Mouse (Mus musculus) left cerebral cortex, postnatal 36 days (tissue): ENCODE measurements around the gene Adgrf5. TPM values are rescaled to one million over a fixed set of nuclear protein-coding genes. Genes with fewer than 3 reads are reported as not detected.
A peak's percentile ranks its signal among the peaks of the same experiment; 100 is the strongest.
"Not testable (repeated sequence)": the region's sequence is repeated elsewhere in the genome, so short reads cannot be mapped to it uniquely, and the experiment has no call there.

Experiments
- DNase-seq, 2 experiments: peaks; one replicate each; pipeline ENCODE4 v3.0.0; 2021 to 2022; ENCODE audit warnings: low spot score in 2 of 2, mixed read lengths in 1 of 2
- intact Hi-C: fragments of 180-260 bp; cut with DNase I; formaldehyde crosslinking; loops from one replicate; pipeline ENCODE4 v1.15.1; 2025
- total RNA-seq, 2 experiments: library from RNA; stranded (reverse); gene quantifications; 2 replicates each; pipeline ENCODE4 v1.2.3; 2021

The Adgrf5 gene
- 10 to 100 TPM; 26.4 to 30.3 TPM for total RNA-seq

DNA sequence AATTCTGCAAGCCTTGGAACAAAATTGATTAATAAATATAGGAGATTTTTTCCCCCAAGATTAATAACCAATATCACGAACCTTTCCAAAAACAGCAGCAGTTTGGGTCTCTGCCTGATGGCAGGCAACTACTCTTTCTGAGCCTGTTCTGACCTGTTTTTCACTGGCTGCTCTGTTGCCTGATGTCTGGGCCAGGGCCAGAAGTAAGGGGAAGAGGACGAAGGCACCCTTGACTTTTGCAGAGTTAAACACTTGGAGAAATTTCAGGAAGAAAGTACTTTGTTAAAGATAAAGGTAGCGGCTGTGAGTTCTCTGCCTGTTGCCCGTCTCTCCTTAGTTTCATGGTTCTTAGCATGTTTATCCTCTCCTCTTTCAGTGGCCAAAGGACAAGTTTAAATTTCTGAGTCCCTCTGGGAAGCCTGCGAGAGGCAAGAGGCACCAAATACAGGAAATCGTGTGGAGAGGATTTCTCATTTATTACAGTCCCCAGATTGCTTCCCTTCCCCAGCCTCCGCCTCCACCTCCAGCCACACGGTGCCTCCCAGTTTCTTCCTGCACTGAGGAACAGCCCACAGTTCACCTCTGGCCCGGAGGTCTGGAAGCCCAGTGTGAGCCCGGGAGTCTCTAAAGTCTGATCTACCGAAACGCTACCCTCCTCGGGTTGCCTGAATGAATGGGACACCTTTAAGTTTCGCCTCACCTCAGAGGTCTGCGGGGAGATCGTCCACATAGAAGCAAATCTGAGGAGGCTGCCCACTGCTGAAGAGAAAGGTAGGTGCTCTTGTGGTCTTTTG is at the start of gene Adgrf5:
Adgrf5 (plus strand) TSS at position 626 of the 794 bp plus-strand sequence.
- intact Hi-C loops, result no loop called here
- DNase-seq, result no peak

DNA sequence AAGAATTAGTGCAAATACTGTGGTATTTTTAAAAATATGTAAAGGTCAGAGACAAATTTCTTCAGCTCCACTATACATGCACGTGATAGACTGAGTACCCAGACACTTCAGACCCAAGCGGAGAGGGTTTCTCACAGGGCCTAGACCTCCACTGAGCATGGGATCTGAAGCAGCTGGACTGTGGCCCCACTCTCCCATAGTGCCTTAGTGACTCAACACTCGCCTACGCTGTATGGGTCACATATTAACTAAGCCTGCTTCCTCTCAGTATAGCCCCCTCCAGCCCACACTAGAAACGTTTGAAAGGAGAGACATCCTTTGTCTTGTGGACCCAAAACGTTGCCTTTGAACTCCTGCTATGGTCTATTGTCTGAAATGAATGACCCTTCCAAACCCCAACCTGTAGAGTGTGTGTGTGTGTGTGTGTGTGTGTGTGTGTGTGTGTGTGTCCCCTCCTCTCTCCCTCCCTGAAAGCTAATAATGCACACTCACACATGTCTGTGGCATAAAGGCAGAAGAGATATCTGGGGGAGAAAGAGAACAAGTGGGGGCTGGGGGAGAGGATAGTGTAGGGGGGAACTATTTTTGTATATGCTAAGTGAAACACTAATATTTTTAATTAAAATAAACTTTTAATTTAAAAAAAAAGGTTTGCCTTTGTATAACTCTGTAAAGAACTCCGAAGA is 34.1 kb upstream of the Adgrf5 start:
- no peak for DNase-seq
- intact Hi-C loops, result loop anchor here (2.0 kb wide), 2 partner anchors 59 to 135 kb away; no protein-coding TSS in a partner anchor

DNA sequence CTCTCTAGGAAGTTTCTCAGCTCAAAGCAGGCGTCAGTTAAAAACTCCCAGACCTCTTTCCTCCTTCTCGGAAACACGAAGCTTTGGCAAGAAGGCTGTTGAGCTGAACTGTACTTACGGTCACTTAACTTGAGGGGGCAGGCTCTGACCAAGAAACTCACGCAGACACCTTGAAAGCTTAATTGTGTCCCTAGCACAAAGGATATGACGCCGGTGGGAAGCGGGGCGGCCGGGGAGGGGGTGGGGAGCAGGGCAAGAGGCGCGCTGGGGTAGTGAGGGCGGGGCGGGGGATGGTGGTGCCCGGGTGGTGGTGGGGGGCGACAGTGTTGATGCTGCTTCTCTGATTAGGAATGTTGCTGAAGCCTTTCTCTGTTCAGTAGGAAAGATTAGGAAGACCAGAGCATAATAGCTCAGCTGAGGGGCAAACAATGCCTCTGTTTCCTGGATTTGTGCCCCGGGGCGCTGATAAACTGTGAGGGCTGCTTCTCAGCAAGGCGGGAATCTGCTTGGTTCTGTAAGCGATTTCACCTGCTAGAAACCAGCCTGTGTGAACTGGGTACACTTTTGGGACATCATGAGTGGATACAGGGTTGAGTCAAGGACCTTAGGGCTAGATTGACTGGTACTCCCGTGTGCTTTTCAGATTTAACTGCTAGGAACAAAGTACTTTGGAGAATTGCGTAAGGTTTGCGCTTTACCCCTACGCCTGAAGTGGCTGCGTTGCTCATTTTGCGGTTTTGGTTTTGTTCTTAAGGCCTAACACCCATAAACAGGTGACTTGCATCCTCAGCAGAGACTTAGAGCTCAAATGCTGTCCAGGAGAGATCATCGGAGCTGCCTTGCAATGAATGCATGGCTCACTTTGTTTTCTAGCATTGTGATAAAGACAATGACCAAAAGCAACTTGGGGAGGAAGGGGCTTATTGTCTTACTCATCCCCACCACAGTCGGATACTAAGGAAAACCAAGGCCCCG is 33.2 kb upstream of the Adgrf5 start:
- peak in 1 of 2 experiments; percentile 12 for DNase-seq
- intact Hi-C loops, result loop anchor here (2.0 kb wide), 2 partner anchors 60 to 134 kb away; no protein-coding TSS in a partner anchor

DNA sequence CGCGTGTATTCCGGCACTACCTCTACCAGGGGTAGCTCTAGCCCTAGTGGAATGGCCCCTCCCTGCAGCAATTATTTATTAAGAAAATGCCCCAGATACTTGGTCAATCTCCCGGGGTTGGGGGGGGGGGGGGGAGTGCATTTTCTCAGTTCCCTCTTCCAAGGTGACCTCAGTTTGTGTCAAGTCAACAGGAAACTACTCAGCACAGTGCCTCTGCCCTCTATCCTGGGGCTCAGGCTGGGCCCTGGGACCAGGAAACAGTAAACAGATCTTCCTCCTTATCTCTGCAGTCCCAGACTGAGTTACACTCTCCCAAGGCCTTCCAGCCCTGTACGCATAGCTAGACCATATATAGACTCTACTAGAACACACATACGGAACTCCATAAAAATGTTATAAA is 32.4 kb upstream of the Adgrf5 start:
- DNase-seq, result no peak
- intact Hi-C loops, result loop anchor here (2.0 kb wide), 2 partner anchors 61 to 133 kb away; no protein-coding TSS in a partner anchor

DNA sequence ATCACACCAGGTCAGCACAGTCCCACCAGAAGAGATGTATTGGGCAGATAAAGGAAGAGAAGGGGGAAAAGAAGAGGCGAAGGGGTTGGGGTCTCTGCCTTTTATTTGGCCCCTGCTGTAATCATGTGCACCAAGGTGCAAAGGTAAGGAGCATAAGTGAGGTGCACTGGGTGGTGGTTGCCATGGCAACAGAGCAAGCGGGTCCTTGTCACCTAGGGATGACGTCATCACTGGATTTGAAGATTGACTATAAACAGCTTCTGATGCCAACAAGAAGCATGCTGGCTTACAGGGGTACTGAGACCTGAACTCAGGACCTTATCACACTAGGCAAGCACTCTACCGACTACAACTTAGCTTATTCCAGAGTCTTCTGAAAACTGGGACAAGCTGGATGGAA is 31.0 kb upstream of the Adgrf5 start:
- intact Hi-C loops, result no loop called here
- DNase-seq, result no peak

DNA sequence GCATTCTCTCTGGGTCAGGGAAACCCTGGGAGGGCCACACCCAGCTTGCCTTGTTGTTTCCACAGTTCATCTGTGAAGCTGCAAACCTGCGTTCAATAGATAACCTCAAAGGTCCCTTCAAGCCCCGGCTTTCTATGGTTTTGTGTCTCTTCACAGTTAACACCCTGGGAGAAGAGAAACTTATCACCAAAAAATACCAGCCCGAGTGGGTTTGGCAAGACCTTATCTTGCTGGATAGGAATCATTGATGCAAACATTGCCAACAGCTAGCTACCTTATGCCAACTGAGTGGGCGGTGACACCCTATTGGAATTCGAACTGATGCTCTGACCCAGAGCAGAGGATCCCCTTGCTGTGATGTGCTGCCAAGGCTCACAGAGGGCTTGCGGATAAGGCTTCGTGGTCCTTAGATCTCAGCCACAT is 30.5 kb upstream of the Adgrf5 start:
- intact Hi-C loops, result no loop called here
- DNase-seq, result no peak

DNA sequence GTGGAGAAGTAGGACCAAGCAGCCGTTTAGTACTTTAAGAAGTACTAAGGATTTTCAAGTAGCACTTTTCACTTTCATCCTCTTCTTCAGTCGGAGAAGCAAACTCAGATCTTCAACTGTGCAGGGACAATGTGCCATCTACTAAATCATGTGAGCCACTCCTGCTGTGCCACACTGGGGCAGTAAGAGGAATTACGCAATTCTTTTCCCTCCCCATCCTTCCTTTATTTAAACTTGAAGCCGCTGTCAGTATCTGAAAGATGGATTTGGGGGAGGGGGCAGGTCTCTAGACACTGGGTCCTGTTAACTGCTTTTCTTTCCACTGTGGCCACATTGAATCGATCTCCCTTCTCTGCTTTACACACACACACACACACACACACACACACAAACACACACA is 27.6 kb upstream of the Adgrf5 start:
- intact Hi-C loops, result no loop called here
- no peak for DNase-seq

DNA sequence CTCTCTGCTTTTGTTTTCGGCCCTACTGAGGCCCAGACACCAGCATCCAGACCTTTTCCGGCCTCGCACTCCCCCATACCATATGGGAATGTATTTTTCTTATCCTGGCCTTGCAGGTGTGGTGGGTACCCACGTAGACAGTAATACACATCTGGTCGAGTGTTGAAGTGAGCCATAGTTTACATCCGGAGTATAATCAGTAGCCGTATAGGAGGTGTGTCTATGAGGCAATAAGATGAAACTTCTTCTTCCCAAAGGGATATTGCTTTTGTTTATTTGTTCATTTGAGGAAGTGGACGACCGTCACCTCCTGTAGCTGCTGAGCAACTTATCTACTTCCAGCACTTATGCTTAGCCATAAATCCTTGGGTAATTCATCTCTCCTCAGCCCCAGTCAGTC is 26.2 kb upstream of the Adgrf5 start:
- intact Hi-C loops, result no loop called here
- DNase-seq, result no peak

DNA sequence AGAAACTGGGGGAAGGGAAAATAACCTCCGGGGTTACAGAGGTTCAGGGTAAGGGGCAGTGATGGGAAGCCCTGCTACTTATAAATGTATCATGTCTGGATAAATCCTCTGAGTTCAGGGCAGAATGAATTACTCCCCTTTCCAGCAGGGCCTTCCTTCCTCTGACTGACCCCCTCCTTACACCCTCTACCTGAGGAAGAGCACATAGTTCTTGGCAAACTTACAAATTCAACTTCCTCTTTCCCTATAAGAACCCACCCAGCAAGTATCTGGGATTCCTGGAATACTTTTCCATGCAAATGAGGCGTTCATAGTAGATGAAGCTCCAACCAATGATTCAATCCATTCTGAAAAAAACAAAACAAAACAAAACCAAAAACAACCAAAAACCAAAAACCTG is 22.6 kb upstream of the Adgrf5 start:
- no peak for DNase-seq
- intact Hi-C loops, result no loop called here

DNA sequence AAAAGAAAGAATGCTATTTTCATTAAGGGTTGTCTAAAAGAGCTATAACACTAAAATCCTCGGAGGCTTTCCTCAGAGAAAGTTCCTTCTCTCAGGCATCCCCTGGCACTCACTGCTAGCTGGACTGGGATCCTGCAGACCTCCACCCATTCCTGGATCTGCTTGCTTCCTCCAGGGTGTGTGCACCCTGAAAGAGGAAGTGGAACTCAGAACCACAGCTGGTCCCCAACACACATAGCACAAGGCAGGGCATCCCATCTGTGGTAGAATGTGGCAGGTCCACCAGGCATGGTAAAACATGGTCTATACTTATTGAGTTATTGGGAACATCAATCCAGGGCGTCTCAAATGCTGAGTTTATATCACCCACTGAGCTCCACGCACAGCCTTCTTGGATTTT is 22.0 kb upstream of the Adgrf5 start:
- DNase-seq, result no peak
- intact Hi-C loops, result no loop called here

DNA sequence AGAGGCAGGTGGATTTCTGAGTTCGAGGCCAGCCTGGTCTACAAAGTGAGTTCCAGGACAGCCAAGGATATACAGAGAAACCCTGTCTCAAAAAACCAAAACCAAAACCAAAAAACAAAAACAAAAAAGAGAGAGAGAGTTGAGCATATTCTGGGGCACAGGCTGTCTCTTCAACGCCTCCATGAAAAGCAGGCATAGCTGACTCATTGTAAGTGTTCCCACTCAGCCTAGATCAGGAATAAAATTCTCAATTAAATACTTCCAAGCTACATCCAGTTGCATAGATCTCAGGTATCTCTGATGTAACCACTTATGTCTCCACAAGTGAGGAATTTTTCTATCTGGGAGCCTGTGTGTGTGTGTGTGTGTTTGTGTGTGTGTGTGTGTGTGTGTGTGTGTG is 13.8 kb upstream of the Adgrf5 start:
- DNase-seq, result peak in 1 of 2 experiments; percentile 14
- intact Hi-C loops, result not testable (repeated sequence)

DNA sequence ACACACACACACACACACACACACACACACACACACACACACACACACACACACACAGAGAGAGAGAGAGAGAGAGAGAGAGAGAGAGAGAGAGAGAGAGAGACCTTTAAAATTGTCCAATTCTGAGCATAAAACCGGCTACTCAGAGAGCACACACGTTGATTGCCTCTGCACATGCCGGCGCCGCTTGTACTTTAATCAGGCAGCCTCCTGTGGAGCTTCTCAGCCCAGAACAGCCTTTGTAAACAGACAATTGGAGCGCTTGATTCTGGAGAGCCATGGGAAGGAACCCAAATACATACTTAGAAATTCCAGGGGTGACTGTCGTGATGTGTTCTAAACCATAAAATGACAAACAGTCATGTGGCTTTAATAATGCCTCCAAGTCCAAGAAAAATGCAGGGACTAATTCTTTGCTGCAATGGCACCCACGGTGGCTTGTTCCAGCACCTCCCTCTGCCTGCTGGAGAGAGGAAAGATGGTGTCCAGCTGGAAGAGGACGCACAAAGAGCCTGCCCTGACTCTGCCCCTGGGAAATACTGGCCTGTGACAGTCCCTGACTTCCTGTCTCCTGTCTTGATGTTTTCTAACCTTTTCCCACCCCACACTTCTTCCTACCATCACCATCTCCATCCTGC is 2.2 kb upstream of the Adgrf5 start:
- intact Hi-C loops, result no loop called here
- no peak for DNase-seq

DNA sequence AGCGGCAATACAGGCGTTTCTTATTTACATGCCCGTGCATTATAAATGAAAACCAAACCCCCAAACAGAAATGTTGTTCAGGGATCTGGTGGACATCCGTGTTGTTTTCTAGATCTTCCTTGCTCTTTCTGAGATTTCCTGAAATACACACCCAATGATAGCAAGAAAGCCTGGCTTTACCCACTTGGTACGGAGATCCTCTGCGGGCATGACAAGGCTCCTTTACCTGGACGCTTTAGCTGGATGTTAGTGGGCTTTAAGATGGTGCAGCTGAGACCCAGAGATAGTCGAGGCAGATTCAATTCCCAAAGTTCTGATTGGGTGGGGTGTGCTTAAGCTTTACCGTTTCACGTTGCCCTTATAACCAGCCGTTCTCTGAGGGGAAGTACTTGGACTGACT is 770 bp downstream of the Adgrf5 start:
- no peak for DNase-seq
- intact Hi-C loops, result no loop called here

DNA sequence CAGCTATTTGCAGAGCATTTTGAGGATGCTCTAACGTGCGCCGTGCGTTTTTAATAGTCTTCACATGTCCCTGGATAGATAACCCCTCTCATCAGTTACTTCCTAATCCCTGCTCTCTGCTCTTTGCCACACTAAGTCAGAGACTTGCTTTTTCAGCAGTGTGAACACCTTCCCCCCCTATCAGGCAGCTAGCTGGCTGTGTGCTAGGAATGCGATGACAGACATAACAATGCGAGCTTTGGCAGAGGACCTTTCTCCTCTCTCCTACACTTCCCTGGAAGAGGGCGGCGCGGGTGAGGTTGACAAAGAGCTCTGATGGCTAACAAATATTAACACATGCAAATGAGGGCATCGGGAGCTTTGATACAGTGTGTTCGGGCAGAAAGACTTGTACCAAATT is 2.1 kb downstream of the Adgrf5 start:
- intact Hi-C loops, result no loop called here

DNA sequence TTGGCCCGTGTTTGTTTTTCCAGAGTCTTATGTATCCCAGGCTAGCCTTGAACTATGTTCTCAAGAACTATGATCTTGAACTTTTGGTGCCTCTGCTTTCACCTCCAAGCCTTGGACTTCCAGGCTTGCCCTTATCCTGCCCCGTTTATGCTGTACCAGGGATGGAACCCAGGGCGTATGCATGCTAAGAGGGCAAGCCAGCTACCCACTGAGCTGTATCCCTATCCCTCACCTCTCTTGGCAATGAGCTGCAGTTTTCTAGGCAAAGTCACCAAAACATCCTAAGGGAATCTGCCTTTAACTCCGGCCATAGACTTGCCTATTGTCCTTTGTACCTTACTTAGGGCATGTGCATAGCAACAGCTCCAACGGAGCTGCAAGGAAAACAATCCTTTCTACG is 2.6 kb downstream of the Adgrf5 start:
- DNase-seq, result no peak
- intact Hi-C loops, result no loop called here

More for the DNA sequence above, 2.1 kb downstream of the Adgrf5 start:
- DNase-seq, result no peak

DNA sequence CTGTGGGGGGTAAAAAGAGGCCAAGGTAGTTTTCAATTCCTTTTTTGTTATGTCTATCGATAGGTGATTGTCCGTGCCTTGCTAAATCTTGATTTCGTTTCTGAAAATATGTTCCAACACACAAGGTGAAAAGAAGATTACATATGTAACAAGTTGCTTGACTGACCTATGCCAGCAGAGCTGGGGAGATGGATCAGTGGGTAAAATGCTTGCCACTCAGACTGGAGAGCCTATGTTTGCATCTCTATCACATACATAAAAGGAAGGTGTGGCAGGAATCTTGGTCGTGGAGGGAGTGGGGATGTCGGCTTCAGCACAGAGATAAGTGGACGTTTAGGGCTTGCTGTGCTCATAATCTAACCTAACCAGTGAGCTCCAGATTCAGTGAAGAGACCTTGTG is 3.7 kb downstream of the Adgrf5 start:
- DNase-seq, result no peak
- intact Hi-C loops, result no loop called here

DNA sequence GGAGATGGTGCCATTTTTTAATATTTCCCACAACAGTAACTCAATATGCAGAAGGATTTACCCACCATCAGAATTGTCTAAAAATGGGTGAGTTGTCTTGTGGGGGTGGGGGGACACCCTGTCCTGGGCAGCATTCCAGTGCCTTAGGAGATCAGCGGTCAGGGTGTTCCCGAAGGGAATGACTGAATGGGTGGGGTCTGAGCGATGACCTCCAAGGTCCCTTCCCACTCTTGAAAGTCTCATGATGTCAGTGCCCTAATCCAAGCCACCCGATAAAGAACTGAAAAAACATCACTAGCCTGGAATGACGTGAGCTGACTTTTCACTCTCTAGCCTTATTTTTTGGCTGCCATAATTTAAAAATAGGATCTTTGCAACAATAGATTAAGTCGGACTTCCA is 5.0 kb downstream of the Adgrf5 start:
- intact Hi-C loops, result no loop called here
- DNase-seq, result no peak

DNA sequence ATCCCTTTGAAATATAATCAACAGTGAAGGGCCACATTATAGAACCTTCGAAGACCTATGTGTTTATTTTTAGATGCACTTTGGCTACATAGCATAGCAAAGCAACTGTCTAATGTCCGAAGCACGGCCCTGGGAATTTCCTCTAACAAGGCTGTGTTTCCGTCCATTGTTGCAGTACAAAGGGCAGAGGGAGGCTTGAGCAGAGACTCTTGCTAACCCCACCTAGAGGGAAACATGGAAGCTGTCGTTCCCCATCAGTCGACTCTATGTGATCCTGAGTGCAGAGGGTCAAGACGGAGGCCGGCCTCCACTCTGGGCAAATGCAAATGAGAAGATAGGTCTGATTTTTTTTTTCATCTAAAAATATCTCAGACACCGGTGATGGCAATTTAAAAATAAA is 6.2 kb downstream of the Adgrf5 start:
- intact Hi-C loops, result no loop called here
- no peak for DNase-seq

DNA sequence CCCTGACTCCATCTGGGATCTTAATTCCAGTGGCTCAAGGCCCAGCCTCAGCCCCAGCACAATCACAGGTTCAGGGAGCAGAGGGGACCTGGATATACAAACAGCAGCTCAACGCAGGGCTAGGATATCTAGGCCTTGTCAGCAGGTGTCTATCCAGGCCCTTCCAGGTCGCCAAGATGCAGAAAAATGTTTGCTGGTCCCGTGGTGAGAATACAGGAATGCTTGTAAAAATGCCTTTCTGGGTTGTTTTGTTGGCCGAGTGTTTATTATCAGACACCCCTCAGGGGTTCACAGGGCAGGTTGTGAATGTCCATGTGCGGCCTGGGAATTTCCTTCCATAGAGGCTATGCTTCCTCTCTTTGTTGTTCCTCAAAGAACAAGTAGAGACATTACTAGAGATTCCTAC is 7.9 kb downstream of the Adgrf5 start:
- intact Hi-C loops, result no loop called here
- DNase-seq, result no peak
